Mouse (Mus musculus): Measurements from ENCODE around the gene B9d1.

The B9d1 gene

DNA sequence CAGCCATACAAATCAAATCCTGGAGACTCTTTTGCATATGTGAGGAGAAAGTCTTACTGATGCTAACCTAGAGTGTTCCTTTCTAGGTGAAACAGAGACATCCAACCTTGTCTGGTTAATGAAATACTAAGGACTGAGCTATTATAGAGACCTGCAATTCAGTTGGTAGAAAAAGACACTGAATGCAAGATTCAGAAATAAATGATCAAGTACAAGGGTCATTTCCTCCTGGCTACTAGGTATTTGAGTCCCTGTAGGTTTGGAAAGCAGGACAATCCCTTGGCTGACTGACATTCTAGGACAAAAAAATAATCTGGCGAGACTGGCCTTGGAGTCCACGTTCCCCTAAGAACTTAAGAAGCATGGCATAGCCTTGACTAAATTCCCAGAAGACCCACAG, 40.6 kb downstream of the B9d1 start:
- DNase-seq = no peak

DNA sequence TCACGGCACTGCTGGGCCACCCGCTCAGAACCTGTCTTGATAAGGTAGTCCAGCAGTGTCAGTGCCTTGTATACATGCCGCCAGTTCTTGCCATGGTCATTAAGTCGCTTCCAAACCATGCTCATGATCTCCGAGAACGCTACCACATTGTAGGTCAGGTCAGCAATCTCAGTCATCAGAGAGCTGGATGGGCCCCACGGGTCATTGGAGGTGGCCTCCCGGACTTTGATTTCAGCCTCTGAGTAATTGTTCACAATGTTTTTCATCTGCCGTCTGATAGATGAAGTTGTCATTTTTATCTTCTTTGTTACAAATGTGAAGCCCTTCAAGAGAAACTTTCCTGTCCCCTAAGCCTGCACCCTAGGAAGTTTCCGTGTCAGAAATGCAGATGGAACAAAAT, 41.5 kb downstream of the B9d1 start:
- DNase-seq = peak; percentile 35

DNA sequence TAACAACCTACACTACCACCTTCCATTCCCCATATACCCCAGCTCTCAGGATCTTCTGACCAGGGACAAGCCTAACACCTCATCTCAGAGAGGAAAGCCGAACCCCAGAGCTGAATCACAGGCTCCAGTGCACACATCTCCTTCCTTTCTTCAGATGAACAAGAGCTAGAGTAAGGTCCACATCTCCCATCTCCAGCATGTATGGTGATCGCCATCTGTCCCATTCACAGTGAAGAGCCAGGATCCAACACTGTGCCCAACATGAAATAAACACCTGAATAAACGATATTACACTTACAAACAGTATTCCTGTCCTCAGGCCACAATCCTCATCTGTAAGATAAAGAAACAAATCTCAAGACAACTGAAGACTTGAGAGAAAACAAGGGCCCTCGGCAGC, 42.8 kb downstream of the B9d1 start:
- DNase-seq = no peak

DNA sequence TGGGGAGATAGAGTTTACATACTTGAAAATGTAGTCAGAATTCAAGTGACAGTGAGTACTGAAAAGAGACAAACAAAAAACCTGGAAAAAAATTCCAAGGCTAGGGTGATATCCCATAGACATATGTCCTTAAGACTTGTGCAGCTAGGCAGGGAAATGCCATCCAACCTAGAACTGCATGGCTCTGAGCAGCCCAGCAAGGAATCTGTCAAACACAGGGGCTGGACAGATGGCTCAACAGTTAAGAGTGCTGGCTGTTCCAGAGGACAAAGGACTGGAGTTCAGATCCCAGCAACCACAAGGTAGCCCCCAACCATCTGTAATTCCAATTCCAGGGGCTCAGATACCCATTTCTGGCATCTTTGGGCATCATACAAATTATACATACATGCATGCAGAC, 45.7 kb downstream of the B9d1 start:
- DNase-seq = no peak

DNA sequence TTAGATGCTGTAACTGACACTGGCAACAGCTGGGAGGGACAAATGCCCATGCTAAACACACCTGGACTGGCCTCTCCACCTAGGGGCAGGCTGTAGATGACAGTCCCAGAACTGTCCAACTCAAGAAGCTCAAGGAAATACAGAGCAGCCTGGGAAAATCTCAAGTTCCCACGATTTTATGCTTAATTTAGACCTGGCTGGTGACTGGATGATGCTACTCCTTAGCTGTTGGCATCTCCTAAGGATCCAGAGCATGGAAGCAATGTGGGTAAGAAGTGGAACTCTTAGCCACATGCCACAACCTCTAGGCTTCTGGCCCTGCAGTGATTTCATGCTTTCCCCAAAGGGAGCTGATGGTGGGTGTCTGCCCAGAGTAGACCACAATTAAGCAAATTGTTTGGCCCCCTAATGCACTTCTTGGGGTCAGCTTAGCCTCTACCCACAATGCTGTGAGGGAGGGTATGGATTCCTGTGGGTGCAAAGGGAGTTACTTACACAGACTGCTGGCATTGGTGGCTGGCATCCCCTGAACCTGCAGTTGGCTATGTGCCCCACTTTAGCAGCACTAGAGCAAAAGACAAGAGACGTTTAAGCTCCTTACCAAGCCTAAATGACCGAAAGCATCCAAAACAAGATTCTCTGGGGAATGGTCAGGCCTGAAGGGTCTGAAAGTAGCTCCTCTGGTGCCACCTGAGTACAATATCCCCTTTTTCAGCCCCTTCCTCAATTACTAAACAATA, 48.2 kb downstream of the B9d1 start:
- DNase-seq = no peak

DNA sequence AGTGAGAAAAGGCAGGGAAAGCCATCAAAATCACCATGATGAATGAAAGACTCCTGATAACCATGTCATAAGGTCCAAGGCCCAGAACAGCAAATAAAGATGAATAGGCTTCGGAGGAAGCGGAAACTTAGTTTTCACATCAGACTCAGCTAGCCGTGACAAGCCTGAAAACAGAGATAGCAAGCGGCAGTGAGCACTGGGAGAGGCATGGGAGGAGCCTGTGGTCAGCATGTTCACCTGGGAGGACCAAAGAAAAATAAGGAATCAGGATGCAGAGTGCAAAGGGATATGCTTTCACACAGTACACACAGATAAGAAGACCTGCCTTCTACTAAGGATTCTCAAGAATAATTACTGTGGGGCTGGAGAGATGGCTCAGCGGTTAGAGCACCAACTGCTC, 54.6 kb downstream of the B9d1 start:
- no peak for DNase-seq

DNA sequence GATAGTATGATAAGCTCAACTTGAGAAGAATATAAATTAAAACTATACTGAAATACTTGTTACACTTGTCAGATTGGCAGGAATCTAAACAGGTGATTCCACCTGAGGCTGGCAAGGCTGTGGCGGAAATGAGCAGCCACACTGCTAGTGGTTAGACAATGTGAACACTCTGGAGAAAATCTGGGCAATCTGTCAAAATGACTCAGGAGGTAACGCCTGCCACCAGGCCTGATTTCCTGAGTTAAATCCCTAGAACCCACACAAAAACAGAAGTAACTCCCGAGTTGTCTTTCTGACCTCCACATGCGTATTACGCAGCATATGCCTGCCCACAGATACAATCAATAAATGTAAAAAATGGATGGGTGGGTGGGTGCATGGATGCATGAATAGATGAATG, 57.5 kb downstream of the B9d1 start:
- DNase-seq = no peak
